Mouse (Mus musculus) c-Kit-positive CD71-negative TER-119-negative erythroid progenitor cells, embryonic 14.5 days (primary cell): ENCODE data around the gene Dtd1.

ENCODE experiments used
- DNase-seq: peaks from one replicate; pipeline ENCODE4 v3.0.0-alpha.2; 2013; ENCODE audit warnings: low read depth

Gene Dtd1

DNA sequence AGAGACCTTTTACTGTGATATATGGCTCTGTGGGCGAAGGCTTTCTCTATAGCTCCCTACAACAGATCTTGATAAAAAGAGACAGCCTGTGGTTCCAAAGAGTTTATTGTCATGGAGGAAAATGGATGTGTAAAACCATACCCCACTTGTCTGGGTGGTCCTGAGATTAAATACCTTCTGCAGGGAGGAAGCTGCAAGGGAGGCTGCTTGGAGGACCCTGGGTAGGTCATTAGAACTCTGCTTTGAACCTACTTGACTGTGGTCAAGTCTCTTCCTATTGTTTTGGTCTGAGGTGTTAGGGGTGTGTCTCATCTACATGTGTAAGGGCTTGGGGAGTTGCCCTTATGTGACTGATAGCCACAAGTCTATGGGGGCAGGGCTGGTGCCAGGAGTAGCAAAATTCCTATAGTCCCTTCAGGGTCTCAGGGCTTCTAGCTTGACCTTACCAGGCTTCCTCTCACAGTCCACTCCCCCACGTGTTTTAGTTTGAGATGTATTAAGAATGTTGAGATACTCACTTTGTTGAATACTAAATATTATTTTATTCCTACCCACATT is 115.6 kb downstream of the Dtd1 start:
- no peak for DNase-seq

DNA sequence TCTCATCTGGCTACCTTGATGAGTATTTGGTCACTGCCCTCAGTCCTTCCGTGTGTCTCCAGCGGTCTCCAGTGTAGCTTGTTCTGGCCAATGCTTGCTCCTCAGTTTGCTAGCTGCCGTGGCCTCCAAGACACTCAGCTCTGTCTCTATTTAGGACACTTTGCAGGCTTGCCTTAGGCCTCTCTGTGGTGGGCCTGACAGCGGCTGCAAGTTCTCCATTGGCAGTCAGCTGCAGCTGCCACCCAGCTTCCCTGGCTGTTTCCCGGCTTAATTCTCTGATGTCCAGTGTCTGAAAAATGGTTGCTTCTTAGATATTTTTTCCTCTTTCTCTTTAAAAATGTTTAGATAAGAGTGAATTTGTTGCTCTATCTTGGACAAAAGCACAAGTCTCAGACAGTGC is 116.6 kb downstream of the Dtd1 start:
- DNase-seq, result no peak

GRCm38 (mm10) chr2:144718273-144718672 is 118.6 kb downstream of the Dtd1 start:
- DNase-seq, result no peak

- no peak for DNase-seq
These were observed 119.6 kb downstream of the Dtd1 start for GRCm38 (mm10) chr2:144719294-144719693.

DNA sequence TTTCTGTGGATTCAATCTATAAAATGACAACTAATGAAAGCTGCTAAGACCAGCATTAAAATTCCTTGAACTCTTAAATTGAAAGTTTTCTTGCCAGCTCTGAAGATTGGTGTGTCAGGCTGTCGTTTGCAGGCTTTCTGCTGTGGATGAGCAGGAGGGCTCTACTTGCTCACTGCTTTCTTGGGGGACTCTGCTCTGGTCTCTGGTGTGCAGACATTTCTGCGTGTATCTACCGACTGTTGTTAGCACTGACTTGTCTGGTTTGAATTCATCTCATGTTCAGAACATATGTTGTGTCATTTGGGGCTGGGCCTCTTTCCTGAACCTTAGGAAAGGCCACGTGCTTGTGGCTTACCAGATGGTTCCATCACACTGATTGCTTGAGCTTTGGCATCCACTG is 120.0 kb downstream of the Dtd1 start:
- DNase-seq, result no peak

DNA sequence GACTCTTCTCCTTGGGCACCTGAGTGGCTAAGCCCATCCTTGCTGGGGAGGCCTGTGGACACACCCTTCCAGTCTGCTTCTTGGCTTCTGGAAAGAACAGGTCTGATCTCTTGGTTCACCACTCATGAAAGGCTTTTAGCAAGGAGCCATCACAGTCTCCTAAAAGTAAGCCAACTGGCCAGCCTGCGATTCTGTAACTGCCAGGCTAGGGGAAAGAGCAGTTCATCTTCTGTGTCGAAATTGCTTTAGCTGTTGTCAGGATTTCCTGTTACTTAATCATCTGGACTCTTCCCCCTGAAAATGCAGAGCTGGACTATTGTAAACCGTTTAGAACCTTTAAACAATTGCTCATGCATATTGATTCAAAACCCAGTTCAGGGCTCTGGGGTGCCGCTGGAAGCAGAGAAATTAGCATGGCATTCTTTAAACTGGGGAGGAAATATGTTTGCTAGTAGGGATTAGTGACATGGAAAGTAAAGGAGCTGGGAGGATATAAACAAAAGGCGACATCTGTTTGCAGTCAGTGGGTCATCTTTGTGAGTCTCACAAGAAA is 120.8 kb downstream of the Dtd1 start:
- DNase-seq, result no peak

DNA sequence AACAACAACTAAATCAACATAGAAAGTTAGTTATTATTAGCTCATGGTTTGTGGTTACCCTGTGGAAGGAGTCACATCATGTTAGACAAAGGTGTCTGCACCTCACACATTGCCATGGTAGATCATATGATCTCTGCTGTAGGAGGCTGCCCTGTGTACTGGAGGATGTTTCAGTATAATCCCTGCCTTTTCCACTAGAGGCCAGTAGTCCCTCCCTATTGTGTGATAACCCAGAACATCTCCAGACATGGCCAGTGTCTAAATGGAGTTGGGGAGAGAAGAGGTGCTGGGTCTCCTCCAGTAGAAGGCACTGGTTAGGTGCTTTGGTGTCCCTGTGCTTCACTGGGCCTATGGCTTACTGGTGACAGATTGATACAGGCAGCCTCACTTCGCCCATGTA is 125.0 kb downstream of the Dtd1 start:
- DNase-seq, result no peak

GRCm38 (mm10) chr2:144727136-144727535 is 127.4 kb downstream of the Dtd1 start:
- no peak for DNase-seq

DNA sequence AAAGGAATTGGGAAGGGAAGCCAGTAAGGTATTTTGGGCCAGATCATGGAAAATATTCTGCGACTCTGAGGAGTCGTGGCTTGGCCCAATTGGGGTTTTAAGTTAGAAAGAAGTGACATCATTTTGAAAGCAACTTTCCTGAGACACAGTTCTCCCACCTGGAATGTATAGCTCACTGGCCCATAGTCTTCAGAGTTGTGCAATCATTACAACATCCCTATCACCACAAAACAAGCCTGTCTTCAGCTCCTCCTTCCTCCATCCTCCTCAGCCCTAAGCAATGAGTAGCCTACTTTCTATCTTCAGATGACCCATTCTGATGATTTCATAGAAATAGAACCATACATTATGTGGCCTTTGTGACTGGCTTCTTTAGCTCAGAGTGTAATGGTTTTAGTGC is 130.1 kb downstream of the Dtd1 start:
- no peak for DNase-seq

GRCm38 (mm10) chr2:144738161-144738560 is 138.5 kb downstream of the Dtd1 start:
- no peak for DNase-seq

DNA sequence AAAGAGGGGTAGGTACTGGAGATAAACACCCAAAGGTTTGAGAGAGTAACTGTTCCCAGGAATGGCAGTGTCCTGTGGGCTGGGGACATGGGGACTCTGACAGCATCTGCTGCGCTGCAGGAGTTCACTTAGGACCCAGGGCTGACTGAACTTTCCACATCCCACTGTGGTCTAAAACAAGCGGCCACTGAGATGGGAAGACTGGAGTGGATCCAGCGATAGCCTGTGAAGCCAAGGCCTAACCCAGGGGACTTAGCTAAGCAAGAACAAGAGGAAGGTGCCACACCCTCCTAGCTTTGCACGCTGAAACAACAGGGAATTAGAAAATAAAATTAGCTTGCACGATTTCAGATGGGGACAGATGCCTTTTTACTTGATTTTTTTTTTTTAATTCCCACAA is 138.9 kb downstream of the Dtd1 start:
- no peak for DNase-seq

DNA sequence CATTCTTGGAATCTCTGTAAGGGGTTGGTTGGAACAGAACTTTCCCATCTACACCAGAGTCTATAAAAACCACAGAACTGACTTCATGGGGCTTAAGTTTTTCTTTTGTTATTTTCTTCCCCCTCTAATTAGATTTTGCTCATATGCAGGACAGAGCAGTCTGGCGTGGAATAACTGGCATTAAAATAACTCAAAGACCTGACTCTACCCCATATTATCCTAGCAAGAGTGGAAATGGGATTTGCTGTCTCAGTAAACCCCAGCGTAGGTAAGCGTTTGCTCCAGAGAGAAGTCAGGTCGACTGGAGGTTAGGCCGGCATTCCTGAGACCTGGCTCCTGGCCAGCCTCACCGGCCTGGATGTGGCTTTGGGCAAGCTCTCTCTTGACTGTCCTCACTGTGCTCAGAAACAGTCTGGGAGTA is 140.9 kb downstream of the Dtd1 start:
- no peak for DNase-seq

GRCm38 (mm10) chr2:144741973-144742372 is 142.3 kb downstream of the Dtd1 start:
- no peak for DNase-seq

GRCm38 (mm10) chr2:144743316-144743715 is 143.6 kb downstream of the Dtd1 start:
- no peak for DNase-seq

- no peak for DNase-seq
These were observed 145.6 kb downstream of the Dtd1 start for GRCm38 (mm10) chr2:144745266-144745665.

GRCm38 (mm10) chr2:144746046-144746783 is 146.5 kb downstream of the Dtd1 start:
- no peak for DNase-seq

DNA sequence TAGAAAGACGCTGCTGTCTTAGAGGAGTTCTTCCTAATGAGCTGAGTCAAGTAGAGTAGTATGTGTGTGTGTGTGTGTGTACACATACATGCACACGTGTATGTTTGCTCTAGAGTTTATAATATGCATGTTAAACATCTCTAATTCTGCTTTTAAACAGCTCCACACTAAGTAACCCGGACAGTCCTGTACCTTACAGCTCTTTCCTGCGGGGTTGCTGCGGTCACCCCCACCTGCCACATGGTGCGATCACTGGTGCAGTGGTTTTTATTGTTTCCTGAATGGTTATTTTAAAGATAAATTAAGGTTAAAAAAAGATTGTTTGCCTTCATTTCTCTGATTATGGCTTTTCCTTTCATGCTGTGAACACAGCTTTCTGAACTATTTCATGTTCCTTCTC is 153.9 kb downstream of the Dtd1 start:
- no peak for DNase-seq

DNA sequence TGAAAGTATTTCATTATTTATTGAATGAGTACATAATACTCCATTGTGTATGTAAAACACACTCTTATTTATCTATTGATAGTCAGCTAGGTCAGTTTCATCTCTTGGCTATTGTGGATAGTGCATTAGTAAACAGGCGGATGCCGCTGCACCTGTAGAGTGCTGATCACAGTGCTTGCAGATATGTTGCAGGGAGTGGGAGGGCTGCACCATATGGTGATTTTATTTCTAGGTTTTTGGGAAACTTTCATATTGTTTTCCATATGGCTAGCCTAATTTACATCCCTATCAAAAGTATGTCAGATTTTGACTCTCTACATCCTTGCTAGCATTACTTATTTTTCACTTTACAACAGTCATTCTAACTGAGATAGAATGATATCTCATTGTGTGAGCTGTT is 155.3 kb downstream of the Dtd1 start:
- no peak for DNase-seq

DNA sequence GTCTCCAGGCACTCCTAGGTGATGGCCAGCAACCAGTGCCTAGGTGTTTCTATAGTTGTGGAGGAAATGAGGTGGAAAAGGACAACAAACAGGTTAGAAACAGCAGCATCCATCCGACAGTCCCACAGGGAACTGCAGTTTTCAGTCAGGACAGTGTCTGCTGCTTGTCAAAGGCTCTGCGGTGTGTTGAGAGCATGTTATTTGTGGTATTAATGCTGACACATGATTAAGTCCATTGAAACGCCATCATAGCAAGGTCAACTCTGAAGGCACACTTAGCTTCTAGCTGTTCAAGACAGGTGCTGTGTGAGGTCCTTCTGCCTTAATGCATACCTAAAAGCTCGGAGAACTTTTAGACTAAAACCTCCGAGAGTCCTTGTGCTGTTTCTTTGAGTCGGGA is 161.0 kb downstream of the Dtd1 start:
- DNase-seq, result no peak

DNA sequence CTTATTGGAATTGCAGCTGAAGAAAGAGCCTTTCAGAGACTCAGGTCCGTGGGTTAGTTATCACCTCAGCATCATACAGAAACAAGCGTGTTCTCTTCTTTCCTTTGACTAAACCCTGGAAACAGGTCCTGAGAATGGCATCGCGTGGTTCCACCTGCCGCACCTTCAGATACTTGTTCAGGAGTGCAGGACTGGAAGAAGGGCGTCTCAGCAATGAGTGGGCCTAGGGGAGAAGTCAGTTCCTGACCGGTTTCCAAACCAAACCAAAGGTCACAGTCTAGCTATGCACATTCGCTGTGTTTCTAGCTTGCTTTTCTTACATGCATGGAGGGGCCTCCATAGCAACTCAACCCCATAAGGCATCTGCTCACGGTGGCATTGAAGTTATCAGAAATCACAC is 164.0 kb downstream of the Dtd1 start:
- no peak for DNase-seq

DNA sequence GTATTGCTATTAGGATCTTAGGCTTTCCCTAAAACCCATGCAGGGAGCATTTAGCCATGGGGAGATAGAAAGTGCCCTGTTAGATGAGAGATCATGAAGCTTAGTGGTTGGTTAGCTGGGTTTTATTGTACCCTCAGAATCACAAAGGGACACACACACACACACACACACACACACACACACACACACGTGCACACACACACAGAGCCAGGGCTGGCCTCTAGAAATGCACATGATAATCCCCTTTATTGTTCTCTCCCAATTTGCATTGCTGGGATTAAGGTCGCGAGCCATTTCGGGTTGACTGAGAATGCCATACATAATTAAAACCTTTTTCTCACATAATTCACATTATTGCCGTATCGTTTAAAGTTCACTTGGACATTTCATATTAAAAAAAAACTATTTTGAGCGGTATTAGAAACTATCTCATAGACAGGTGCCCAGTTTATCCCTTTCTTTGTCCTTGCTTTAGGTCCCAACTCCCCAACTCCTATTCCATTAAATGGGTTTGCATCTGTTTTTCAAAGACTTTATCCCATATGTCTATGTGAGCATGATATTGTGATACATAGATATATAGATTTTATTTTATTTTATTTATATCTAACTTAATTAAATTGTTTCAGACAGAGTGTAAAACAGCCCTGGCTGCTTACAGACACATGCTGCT is 164.6 kb downstream of the Dtd1 start:
- no peak for DNase-seq

DNA sequence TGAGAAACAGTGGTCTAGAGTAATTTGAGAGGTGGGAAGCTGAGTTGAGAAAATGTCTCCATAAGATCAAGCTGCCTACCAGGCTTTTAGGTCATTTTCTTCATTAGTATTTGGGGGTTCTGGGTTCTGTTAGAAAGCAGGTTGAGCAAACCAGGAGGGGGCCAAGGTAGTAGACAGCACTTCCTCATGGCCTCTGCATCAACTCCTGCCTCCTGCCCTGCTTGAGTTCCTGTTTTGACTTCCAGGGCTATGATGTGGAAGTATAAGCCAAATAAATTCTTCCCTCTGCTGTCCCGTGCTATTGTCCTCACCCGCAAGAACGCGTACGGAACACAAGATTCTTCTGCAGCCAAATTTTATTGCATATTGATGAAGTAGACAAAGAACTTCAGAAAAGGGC is 165.5 kb downstream of the Dtd1 start:
- DNase-seq, result no peak

DNA sequence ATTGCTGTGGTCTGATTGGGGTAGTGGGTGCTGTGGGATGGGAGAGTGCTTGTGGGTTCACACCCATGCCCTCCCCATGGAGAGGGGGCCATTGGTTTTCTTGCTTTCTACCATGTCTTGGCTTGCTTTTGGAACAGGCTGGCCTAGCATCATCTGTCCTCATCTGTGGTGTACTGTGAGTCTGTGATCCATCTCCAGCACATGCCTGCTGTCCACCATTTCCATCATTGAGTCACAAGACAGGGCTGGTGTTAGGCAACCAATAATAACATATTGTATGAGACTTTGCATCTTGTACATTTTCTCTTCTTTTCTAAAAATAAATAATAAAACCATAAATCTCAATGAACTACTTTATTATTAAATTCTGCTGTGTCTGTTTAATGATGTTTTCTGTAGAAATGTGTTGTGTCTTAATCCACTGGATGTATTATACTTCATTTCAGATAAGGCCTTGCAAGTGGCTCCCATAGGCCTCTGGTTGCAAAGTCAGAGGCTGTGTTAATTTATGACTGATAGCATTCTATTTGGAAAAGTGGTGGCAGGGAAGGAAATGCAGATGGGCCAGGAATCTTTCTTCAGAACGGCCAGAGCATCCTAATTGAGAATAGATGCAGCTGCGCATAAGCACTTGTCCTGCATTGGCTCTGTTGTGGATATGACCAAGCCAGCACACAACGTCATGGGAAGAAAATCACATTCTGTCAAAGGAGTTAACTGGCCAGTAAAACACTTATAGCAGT is 168.8 kb downstream of the Dtd1 start:
- DNase-seq, result no peak
